24 mouse cellular contexts compared by ENCODE assay signal in the genomic region with DNA sequence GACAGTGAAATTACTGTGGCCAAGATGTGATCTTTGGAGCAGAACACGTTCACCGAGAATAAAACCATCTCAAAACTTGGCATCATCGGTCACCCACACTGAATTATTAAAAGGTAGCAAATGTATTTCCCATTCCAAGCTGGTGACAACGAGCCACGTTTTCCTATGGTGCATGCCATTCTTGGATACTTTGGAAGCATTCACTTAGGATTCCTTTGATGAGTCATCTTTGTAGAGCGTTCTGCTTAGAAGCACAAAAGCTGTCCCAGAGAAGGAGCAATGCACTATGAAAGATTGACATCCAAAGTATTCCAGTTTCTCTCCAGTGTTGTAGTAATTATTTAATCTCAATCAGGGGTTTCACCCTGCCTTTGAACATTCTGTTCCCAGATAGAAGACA. TPM values are rescaled to one million over a fixed set of nuclear protein-coding genes. Genes with fewer than 3 reads are reported as not detected.
"Had no signal": no experiment of that assay in that cellular context is flagged by ENCODE, and none has a peak within 500 bp of the region (broad histone marks: within the 10 kb centered on the region; RNA-seq: fewer than 3 reads in every experiment).

No protein-coding gene starts in this region.

RNA-seq across cellular contexts. Expression of a gene that starts 23.8 kb away (rescaled TPM):
- polyA plus RNA-seq: heart, embryonic 13.5 days; heart, embryonic 14.5 days; heart, embryonic 15.5 days; heart, embryonic 16.5 days; heart, postnatal 0 days; hindbrain, embryonic 10.5 days; hindbrain, embryonic 11.5 days; hindbrain, embryonic 12.5 days; hindbrain, embryonic 13.5 days; hindbrain, embryonic 14.5 days; hindbrain, embryonic 15.5 days; hindbrain, embryonic 16.5 days; hindbrain, postnatal 0 days; inflammation-experienced regulatory T-cells, adult 6 months; intestine, embryonic 14.5 days; intestine, embryonic 15.5 days; intestine, embryonic 16.5 days; intestine, postnatal 0 days; kidney, adult 2 months; kidney, embryonic 14.5 days; kidney, embryonic 15.5 days; kidney, embryonic 16.5 days; kidney, postnatal 0 days; large intestine, adult 2 months had no signal
